Mouse (Mus musculus): Measurements from ENCODE around the gene Crybg3. TPM values are rescaled to one million over a fixed set of nuclear protein-coding genes. Genes with fewer than 3 reads are reported as not detected.
"Not testable (repeated sequence)": the region's sequence is repeated elsewhere in the genome, so short reads cannot be mapped to it uniquely, and the experiment has no call there.

Crybg3 gene
- polyA plus RNA-seq, 1 experiment from 2014 or later = 20.5 TPM

- Histone ChIP-seq H3K27me3 (ENCODE audit: control insufficient read depth, insufficient read depth, low read length) (no peaks in the 10 kb centered on the region), H3K9ac (ENCODE audit: low read length) (no peak overlapping the region), H3K4me3 (ENCODE audit: control insufficient read depth in 1 of 2, insufficient read depth in 1 of 2, low read depth in 1 of 2, low read length in 2 of 2) (no peak overlapping the region), H3K4me1 (ENCODE audit: control insufficient read depth in 2 of 2, insufficient read depth in 2 of 2, low read length in 2 of 2) (peaks cover 0 to 12% of the 10 kb centered on the region in 2 experiments; a peak in 2 of 4 replicates), H3K36me3 (ENCODE audit: control insufficient read depth, insufficient read depth, low read length) (peaks cover 33% of the 10 kb centered on the region), H3K27ac (replicated peaks in 1 of 2; ENCODE audit: control insufficient read depth in 1 of 2, insufficient read depth in 1 of 2, low read depth in 2 of 2, low read length in 2 of 2) (no peak overlapping the region), H3K9me3 (ENCODE audit: control insufficient read depth, low read length) (no peaks in the 10 kb centered on the region), H3K4me2 (ENCODE audit: low read length) (no peak overlapping the region)
- ATAC-seq (ENCODE audit: insufficient number of reproducible peaks, insufficient read depth, low FRiP score, low read depth) = no peak
- WGBS = 8% methylated on average over 1 of the region's 1 CpGs
These were observed 126.0 kb downstream of the Crybg3 start for GRCm38 (mm10) chr16:59474788-59475187.

GRCm38 (mm10) chr16:59472546-59472945 lies 128.2 kb downstream of the Crybg3 start:
- Histone ChIP-seq H3K4me2 (ENCODE audit: low read length) (peak overlapping the region; percentile 72), H3K27me3 (ENCODE audit: control insufficient read depth, insufficient read depth, low read length) (no peaks in the 10 kb centered on the region), H3K4me3 (ENCODE audit: control insufficient read depth in 1 of 2, insufficient read depth in 1 of 2, low read depth in 1 of 2, low read length in 2 of 2) (peak overlapping the region in 1 of 2 experiments; percentile 78; a peak in 3 of 4 replicates), H3K4me1 (ENCODE audit: control insufficient read depth in 2 of 2, insufficient read depth in 2 of 2, low read length in 2 of 2) (peaks cover 0 to 12% of the 10 kb centered on the region in 2 experiments; a peak in 2 of 4 replicates), H3K27ac (replicated peaks in 1 of 2; ENCODE audit: control insufficient read depth in 1 of 2, insufficient read depth in 1 of 2, low read depth in 2 of 2, low read length in 2 of 2) (no peak overlapping the region; a peak in 1 of 4 replicates), H3K9me3 (ENCODE audit: control insufficient read depth, low read length) (no peaks in the 10 kb centered on the region), H3K9ac (ENCODE audit: low read length) (peak overlapping the region; percentile 79), H3K36me3 (ENCODE audit: control insufficient read depth, insufficient read depth, low read length) (peaks cover 16% of the 10 kb centered on the region)
- no peak for ATAC-seq (ENCODE audit: insufficient number of reproducible peaks, insufficient read depth, low FRiP score, low read depth)
- 45% methylated on average over 6 of the region's 6 CpGs for WGBS

- 2% methylated on average over 55 of the region's 56 CpGs for WGBS
- ATAC-seq (ENCODE audit: insufficient number of reproducible peaks, insufficient read depth, low FRiP score, low read depth) = peak; percentile 87
- H3K4me2 ChIP-seq (ENCODE audit: low read length) = peak within 1 kb of the TSS; percentile 72
- H3K36me3 ChIP-seq (ENCODE audit: control insufficient read depth, insufficient read depth, low read length) = peaks cover 14% of the 10 kb centered on the region
- H3K4me1 ChIP-seq (ENCODE audit: control insufficient read depth in 2 of 2, insufficient read depth in 2 of 2, low read length in 2 of 2) = peaks cover 0 to 12% of the 10 kb centered on the region in 2 experiments; a peak in 2 of 4 replicates
- no peaks in the 10 kb centered on the region for H3K27me3 ChIP-seq (ENCODE audit: control insufficient read depth, insufficient read depth, low read length)
- no peaks in the 10 kb centered on the region for H3K9me3 ChIP-seq (ENCODE audit: control insufficient read depth, low read length)
- peak within 1 kb of the TSS; percentile 78 for H3K4me3 ChIP-seq (ENCODE audit: control insufficient read depth in 1 of 2, insufficient read depth in 1 of 2, low read depth in 1 of 2, low read length in 2 of 2)
- H3K9ac ChIP-seq (ENCODE audit: low read length) = peak within 1 kb of the TSS; percentile 79
- H3K27ac ChIP-seq (replicated peaks in 1 of 2; ENCODE audit: control insufficient read depth in 1 of 2, insufficient read depth in 1 of 2, low read depth in 2 of 2, low read length in 2 of 2) = peak within 1 kb of the TSS; percentile 67 to 76
These were observed 129.0 kb downstream of the Crybg3 start, which contains the start of gene Riox2 for GRCm38 (mm10) chr16:59471637-59472278. Gene Riox2, plus strand, starts transcription at chr16:59471775.

- 93% methylated on average over 1 of the region's 1 CpGs for WGBS
- Histone ChIP-seq H3K9ac (ENCODE audit: low read length) (no peak overlapping the region), H3K9me3 (ENCODE audit: control insufficient read depth, low read length) (peaks cover 4% of the 10 kb centered on the region), H3K27me3 (ENCODE audit: control insufficient read depth, insufficient read depth, low read length) (no peaks in the 10 kb centered on the region), H3K4me1 (ENCODE audit: control insufficient read depth in 2 of 2, insufficient read depth in 2 of 2, low read length in 2 of 2) (peaks cover 0 to 12% of the 10 kb centered on the region in 2 experiments; a peak in 2 of 4 replicates), H3K27ac (replicated peaks in 1 of 2; ENCODE audit: control insufficient read depth in 1 of 2, insufficient read depth in 1 of 2, low read depth in 2 of 2, low read length in 2 of 2) (no peak overlapping the region), H3K4me2 (ENCODE audit: low read length) (no peak overlapping the region), H3K36me3 (ENCODE audit: control insufficient read depth, insufficient read depth, low read length) (no peaks in the 10 kb centered on the region), H3K4me3 (ENCODE audit: control insufficient read depth in 1 of 2, insufficient read depth in 1 of 2, low read depth in 1 of 2, low read length in 2 of 2) (no peak overlapping the region)
- no peak for ATAC-seq (ENCODE audit: insufficient number of reproducible peaks, insufficient read depth, low FRiP score, low read depth)
These were observed 130.9 kb downstream of the Crybg3 start for GRCm38 (mm10) chr16:59469846-59470245.

- ATAC-seq (ENCODE audit: insufficient number of reproducible peaks, insufficient read depth, low FRiP score, low read depth) = no peak
- no peak overlapping the region for H3K4me2 ChIP-seq (ENCODE audit: low read length)
- WGBS = 88% methylated on average over 6 of the region's 6 CpGs
- no peak overlapping the region for H3K4me3 ChIP-seq (ENCODE audit: control insufficient read depth in 1 of 2, insufficient read depth in 1 of 2, low read depth in 1 of 2, low read length in 2 of 2)
- H3K4me1 ChIP-seq (ENCODE audit: control insufficient read depth in 2 of 2, insufficient read depth in 2 of 2, low read length in 2 of 2) = no peaks in the 10 kb centered on the region
- H3K36me3 ChIP-seq (ENCODE audit: control insufficient read depth, insufficient read depth, low read length) = no peaks in the 10 kb centered on the region
- H3K9me3 ChIP-seq (ENCODE audit: control insufficient read depth, low read length) = peaks cover 4% of the 10 kb centered on the region
- no peak overlapping the region for H3K9ac ChIP-seq (ENCODE audit: low read length)
- no peaks in the 10 kb centered on the region for H3K27me3 ChIP-seq (ENCODE audit: control insufficient read depth, insufficient read depth, low read length)
- H3K27ac ChIP-seq (replicated peaks in 1 of 2; ENCODE audit: control insufficient read depth in 1 of 2, insufficient read depth in 1 of 2, low read depth in 2 of 2, low read length in 2 of 2) = no peak overlapping the region
These were observed 136.8 kb downstream of the Crybg3 start for GRCm38 (mm10) chr16:59463973-59464372.

GRCm38 (mm10) chr16:59463567-59463966 lies 137.2 kb downstream of the Crybg3 start:
- Histone ChIP-seq H3K27me3 (ENCODE audit: control insufficient read depth, insufficient read depth, low read length) (no peaks in the 10 kb centered on the region), H3K4me1 (ENCODE audit: control insufficient read depth in 2 of 2, insufficient read depth in 2 of 2, low read length in 2 of 2) (no peaks in the 10 kb centered on the region), H3K27ac (replicated peaks in 1 of 2; ENCODE audit: control insufficient read depth in 1 of 2, insufficient read depth in 1 of 2, low read depth in 2 of 2, low read length in 2 of 2) (no peak overlapping the region), H3K36me3 (ENCODE audit: control insufficient read depth, insufficient read depth, low read length) (no peaks in the 10 kb centered on the region), H3K9ac (ENCODE audit: low read length) (no peak overlapping the region), H3K4me3 (ENCODE audit: control insufficient read depth in 1 of 2, insufficient read depth in 1 of 2, low read depth in 1 of 2, low read length in 2 of 2) (no peak overlapping the region), H3K9me3 (ENCODE audit: control insufficient read depth, low read length) (peaks cover 4% of the 10 kb centered on the region), H3K4me2 (ENCODE audit: low read length) (no peak overlapping the region)
- ATAC-seq (ENCODE audit: insufficient number of reproducible peaks, insufficient read depth, low FRiP score, low read depth) = no peak
- WGBS = 70% methylated on average over 4 of the region's 4 CpGs

GRCm38 (mm10) chr16:59459259-59459861 lies 141.4 kb downstream of the Crybg3 start:
- not testable (repeated sequence) for H3K4me3 ChIP-seq (ENCODE audit: control insufficient read depth in 1 of 2, insufficient read depth in 1 of 2, low read depth in 1 of 2, low read length in 2 of 2); H3K9ac ChIP-seq (ENCODE audit: low read length); H3K27ac ChIP-seq (replicated peaks in 1 of 2; ENCODE audit: control insufficient read depth in 1 of 2, insufficient read depth in 1 of 2, low read depth in 2 of 2, low read length in 2 of 2); H3K9me3 ChIP-seq (ENCODE audit: control insufficient read depth, low read length); H3K27me3 ChIP-seq (ENCODE audit: control insufficient read depth, insufficient read depth, low read length); H3K4me2 ChIP-seq (ENCODE audit: low read length); H3K36me3 ChIP-seq (ENCODE audit: control insufficient read depth, insufficient read depth, low read length); H3K4me1 ChIP-seq (ENCODE audit: control insufficient read depth in 2 of 2, insufficient read depth in 2 of 2, low read length in 2 of 2)
- ATAC-seq (ENCODE audit: insufficient number of reproducible peaks, insufficient read depth, low FRiP score, low read depth) = 0 out of 2 replicates have a peak, but pooled peaks have one; percentile 21
- 78% methylated on average over 5 of the region's 5 CpGs for WGBS

All from heart, embryonic 14.5 days (tissue).